Mouse (Mus musculus) forebrain, embryonic 10.5 days (tissue): ENCODE results near the gene Art4. TPM values are rescaled to one million over a fixed set of nuclear protein-coding genes. Genes with fewer than 3 reads are reported as not detected.
A peak's percentile ranks its signal among the peaks of the same experiment; 100 is the strongest.

Experiments used
- DNase-seq: peaks from one replicate; pipeline ENCODE4 v3.0.0-alpha.2; 2017; ENCODE audit warnings: low spot score; ENCODE audit errors: extremely low spot score
- H3K27ac ChIP-seq: fragments of 300-500 bp; sonication (generic); 2 replicates; pipeline ENCODE4 v1.5.1; 2016; ENCODE audit warnings: mild to moderate bottlenecking
- H3K27me3 ChIP-seq: fragments of 300-500 bp; sonication (generic); 2 replicates; pipeline ENCODE4 v1.6.1; 2016; ENCODE audit warnings: mild to moderate bottlenecking; ENCODE audit not compliant: poor library complexity, severe bottlenecking
- H3K36me3 ChIP-seq: fragments of 300-500 bp; sonication (generic); replicated peaks from 2 replicates; pipeline ENCODE4 v1.6.1; 2016; ENCODE audit warnings: mild to moderate bottlenecking, moderate library complexity
- H3K4me1 ChIP-seq: fragments of 300-500 bp; sonication (generic); 2 replicates; pipeline ENCODE4 v1.6.1; 2016
- H3K4me3 ChIP-seq: fragments of 300-500 bp; sonication (generic); 2 replicates; pipeline ENCODE4 v1.5.1; 2016; ENCODE audit warnings: mild to moderate bottlenecking, moderate library complexity
- H3K9me3 ChIP-seq: fragments of 300-500 bp; sonication (generic); 2 replicates; pipeline ENCODE4 v1.6.1; 2016; ENCODE audit warnings: mild to moderate bottlenecking, moderate library complexity
- WGBS: fragments of 180-500 bp; shearing (Covaris S2); methylation state at CpG from one replicate; pipeline ENCODE4 v1.1.7; 2016; 5-methylcytosine and 5-hydroxymethylcytosine counted together
- polyA plus RNA-seq: library from polyadenylated mRNA; unstranded; fragments of >200 nt; fragmentation: Nextera tagmentation; extraction: Ambion mirVana; gene quantifications from 2 replicates; pipeline ENCODE4 v1.2.1, GENCODE M21; 2016

The Art4 gene
- polyA plus RNA-seq, 1 experiment from 2014 or later = 1.5 TPM

DNA sequence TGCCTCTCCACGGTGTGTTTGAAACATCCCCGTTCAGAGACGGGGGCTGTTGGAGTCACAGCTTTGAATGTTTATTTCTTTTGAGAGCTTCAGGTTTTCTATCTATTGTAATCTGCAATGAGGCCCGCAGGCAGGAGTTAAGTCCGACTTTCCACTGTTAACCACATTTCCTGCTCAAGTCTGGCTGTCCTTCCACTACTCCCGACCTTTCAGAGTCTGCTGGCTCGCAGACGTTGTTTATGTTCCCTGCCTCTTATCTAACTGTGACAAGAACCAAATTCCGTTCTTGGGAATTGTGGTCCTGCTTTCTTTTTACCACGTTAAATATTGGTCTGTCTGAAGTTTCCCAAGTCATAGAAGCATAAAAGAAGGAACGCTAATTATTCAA, 334 bp upstream of the Art4 start:
- DNase-seq = no peak
- peaks cover 4% of the 10 kb centered on the region for H3K4me1 ChIP-seq
- H3K27ac ChIP-seq = peak overlapping the region; percentile 56

DNA sequence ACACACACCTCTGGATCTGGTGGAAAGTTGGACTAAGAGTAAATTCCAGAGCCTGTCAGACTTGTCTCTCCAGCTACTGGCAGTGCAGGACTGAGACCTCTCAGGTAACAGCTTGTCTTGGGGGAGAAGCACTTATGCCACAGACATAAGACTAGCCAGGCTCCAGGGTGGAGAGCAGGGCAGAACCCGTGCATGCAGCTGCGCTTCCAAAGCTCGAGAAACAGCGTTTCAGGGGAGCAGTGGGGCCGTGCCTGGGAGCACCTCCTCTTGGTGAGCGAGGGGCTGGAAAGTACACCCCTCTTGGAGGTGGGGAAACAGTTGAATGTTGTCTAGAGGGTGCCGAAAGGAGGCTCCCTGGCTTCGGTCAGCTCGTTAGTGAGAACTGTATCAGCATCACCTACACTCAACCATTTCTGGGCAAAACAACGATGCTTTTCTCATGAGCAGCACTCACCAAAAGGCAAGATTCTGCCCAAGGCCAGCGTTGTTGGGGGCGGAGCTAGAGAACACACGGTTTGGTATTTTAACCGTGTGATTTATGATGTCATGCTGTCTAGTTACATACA, 1.4 kb downstream of the Art4 start:
- DNase-seq = no peak
- Histone ChIP-seq H3K27me3 (no peaks in the 10 kb centered on the region), H3K36me3 (no peaks in the 10 kb centered on the region), H3K27ac (peak overlapping the region; percentile 40; the same call in 1 of the 2 replicates), H3K9me3 (no peaks in the 10 kb centered on the region), H3K4me3 (peak overlapping the region; percentile 22), H3K4me1 (peaks cover 13% of the 10 kb centered on the region)
- WGBS = 75% methylated on average over 14 of the region's 14 CpGs

More for the DNA sequence above, 334 bp upstream of the Art4 start:
- WGBS = 65% methylated on average over 11 of the region's 11 CpGs
- H3K36me3 ChIP-seq = no peaks in the 10 kb centered on the region
- no peaks in the 10 kb centered on the region for H3K9me3 ChIP-seq
- no peak overlapping the region for H3K4me3 ChIP-seq
- H3K27me3 ChIP-seq = no peaks in the 10 kb centered on the region

DNA sequence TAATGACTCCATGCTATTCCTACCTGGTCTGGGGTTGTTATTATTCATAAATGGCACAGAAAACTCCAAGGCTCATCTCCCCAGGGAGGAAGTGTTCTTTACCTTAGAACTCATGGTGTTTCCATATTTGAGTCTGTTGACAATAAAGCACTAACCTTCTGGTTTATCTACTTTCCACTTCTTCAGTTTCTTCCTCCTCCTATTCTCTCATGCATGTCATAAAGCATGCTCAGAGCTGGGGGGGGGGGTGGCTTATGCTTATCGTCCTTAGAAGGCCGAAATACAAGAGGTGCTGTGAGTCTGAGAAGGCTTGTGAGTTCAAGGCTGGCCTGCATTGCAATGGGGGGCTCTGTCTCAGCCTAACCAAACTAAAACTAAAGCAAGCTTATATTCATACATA, 2.4 kb downstream of the Art4 start:
- no peak for DNase-seq
- no peaks in the 10 kb centered on the region for H3K27me3 ChIP-seq
- WGBS = 78% methylated on average over 2 of the region's 2 CpGs
- H3K36me3 ChIP-seq = no peaks in the 10 kb centered on the region
- H3K4me3 ChIP-seq = no peak overlapping the region
- H3K27ac ChIP-seq = no peak overlapping the region
- peaks cover 13% of the 10 kb centered on the region for H3K4me1 ChIP-seq
- H3K9me3 ChIP-seq = no peaks in the 10 kb centered on the region

DNA sequence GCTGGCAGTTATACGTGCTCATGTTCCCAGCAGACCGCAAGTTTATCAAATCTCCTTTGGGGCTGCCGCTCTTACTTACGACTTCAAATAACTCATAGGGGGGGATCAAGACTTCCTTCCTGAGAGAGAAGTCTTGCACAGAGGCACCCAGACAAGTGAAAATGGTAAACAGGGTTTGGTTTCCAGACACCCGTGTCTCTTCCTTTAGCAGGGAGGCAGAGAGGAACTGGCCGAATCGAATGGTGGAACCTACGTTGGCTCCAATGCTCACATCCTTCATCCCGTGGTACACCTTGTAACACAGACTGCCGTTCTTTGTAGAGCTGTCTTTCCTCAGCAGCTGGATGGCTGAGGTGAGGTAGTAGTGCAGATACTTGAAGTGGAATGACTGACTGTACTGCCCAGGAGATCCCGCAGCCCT, 3.2 kb downstream of the Art4 start:
- DNase-seq = no peak
- 96% methylated on average over 11 of the region's 11 CpGs for WGBS
- no peak overlapping the region for H3K27ac ChIP-seq
- H3K4me3 ChIP-seq = no peak overlapping the region
- no peaks in the 10 kb centered on the region for H3K36me3 ChIP-seq
- H3K9me3 ChIP-seq = no peaks in the 10 kb centered on the region
- H3K27me3 ChIP-seq = no peaks in the 10 kb centered on the region
- H3K4me1 ChIP-seq = peaks cover 13% of the 10 kb centered on the region

DNA sequence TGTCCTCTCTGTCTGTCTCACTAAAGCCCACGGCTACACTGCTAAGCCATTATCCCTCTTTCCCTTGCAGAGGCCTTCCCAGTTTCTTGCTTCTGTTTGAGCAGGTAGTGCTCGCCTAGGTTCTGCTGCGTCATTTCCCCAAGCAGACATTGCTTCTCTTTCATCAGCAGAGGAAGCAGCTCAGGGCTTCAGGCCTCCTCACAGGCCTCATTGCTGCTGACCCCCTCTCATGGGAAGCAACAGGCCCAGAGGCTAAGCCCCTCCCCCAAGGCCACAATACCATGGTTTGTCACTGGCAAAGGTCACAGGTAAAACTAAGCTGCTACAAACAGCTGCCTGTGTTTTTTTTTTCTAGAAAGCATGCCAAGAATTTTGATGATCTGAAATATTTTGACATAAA, 4.8 kb downstream of the Art4 start:
- no peak for DNase-seq
- no peaks in the 10 kb centered on the region for H3K36me3 ChIP-seq
- no peak overlapping the region for H3K4me3 ChIP-seq
- H3K27me3 ChIP-seq = no peaks in the 10 kb centered on the region
- WGBS = 58% methylated on average over 3 of the region's 3 CpGs
- H3K9me3 ChIP-seq = no peaks in the 10 kb centered on the region
- peaks cover 13% of the 10 kb centered on the region for H3K4me1 ChIP-seq
- H3K27ac ChIP-seq = peak overlapping the region; percentile 58; the same call in 1 of the 2 replicates

DNA sequence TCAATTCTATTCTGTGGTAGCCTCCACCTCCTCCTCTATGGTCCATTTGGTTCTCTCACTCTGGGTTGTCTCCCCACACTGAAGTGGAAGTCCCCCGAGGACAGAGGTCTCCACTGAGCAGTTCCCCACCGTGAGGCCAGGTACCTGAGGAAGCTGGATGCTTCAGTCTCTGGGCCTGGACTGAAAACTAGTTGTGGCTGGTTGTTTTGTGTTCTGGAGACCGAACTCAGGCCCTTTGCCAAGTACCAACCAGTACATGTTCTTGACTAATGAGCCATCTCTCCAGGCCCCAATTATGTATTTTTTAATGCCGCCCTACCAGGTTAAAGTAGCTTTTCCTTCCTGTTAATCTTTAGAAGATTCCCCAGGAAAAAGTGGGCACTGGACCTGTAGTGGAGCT, 5.2 kb downstream of the Art4 start:
- Histone ChIP-seq H3K4me1 (peaks cover 9% of the 10 kb centered on the region), H3K36me3 (no peaks in the 10 kb centered on the region), H3K27ac (peak overlapping the region; percentile 58; the same call in 1 of the 2 replicates), H3K4me3 (no peak overlapping the region), H3K9me3 (no peaks in the 10 kb centered on the region), H3K27me3 (no peaks in the 10 kb centered on the region)
- WGBS = 81% methylated on average over 4 of the region's 4 CpGs
- DNase-seq = no peak

DNA sequence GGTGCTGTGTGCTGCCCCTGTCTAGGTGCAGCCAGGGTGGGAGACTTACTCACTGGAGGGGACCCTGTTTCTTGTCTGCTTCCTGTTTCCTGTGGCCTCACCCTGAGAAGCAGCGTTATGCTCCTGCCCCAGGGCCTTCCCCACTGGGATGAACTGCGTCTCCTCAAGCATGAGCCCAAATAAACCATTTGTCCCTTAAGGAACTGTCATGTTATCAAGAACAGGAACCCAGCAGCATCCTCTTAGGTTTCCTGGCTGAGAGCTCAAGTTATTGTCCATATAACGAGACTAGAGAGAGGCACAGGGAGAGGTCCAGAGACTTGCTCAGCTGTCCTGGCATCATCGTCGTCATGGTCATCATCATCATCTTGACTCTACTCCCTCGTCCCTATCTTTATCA, 7.3 kb downstream of the Art4 start:
- H3K36me3 ChIP-seq = no peaks in the 10 kb centered on the region
- DNase-seq = no peak
- H3K9me3 ChIP-seq = no peaks in the 10 kb centered on the region
- 84% methylated on average over 6 of the region's 6 CpGs for WGBS
- H3K27ac ChIP-seq = no peak overlapping the region
- no peaks in the 10 kb centered on the region for H3K27me3 ChIP-seq
- H3K4me3 ChIP-seq = no peak overlapping the region
- peaks cover 9% of the 10 kb centered on the region for H3K4me1 ChIP-seq

DNA sequence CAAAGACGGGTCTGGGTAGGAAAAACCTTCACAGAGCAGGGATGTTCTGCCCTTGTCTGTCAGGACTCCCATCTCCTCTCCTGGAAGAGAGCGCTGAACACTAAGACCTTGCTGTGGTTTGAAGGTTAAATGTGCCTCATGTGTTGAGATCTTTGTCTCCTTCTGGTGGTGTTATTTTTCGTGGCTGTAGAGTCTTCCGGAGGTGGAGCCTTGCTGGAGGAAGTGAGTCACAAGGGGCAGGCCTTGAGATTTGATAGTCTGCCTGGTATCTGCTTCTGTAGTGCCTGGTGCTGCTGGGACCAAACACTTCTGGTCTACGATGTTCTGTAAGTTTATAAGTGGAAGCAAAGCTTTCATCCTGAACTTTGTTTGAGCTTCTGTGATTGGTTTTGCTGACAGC, 8.6 kb downstream of the Art4 start:
- Histone ChIP-seq H3K4me3 (no peak overlapping the region), H3K27ac (no peak overlapping the region), H3K27me3 (no peaks in the 10 kb centered on the region), H3K36me3 (no peaks in the 10 kb centered on the region), H3K4me1 (peaks cover 9% of the 10 kb centered on the region), H3K9me3 (no peaks in the 10 kb centered on the region)
- DNase-seq = no peak
- 83% methylated on average over 5 of the region's 5 CpGs for WGBS

DNA sequence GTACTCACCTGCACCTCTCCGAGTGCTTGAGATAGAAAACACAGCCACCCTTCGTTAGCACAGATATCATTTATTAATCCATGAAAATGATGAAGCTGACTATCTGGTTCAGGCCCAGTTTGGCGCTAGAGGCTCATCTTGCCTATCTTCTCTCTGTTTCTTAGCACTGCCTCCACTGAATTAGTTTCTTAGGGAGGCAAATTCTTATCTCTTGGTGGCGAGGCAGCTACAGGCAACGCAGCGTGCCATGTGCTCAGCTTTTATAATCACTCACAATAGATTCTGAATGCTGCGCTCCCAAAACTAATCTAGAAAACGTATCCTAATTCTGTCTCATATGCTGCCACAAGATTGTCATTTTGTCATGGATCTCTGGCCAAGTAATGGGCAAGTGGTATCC, 9.1 kb downstream of the Art4 start:
- no peaks in the 10 kb centered on the region for H3K9me3 ChIP-seq
- H3K4me3 ChIP-seq = no peak overlapping the region
- no peaks in the 10 kb centered on the region for H3K36me3 ChIP-seq
- no peak for DNase-seq
- 91% methylated on average over 8 of the region's 8 CpGs for WGBS
- H3K27me3 ChIP-seq = no peaks in the 10 kb centered on the region
- peaks cover 9% of the 10 kb centered on the region for H3K4me1 ChIP-seq
- H3K27ac ChIP-seq = no peak overlapping the region

DNA sequence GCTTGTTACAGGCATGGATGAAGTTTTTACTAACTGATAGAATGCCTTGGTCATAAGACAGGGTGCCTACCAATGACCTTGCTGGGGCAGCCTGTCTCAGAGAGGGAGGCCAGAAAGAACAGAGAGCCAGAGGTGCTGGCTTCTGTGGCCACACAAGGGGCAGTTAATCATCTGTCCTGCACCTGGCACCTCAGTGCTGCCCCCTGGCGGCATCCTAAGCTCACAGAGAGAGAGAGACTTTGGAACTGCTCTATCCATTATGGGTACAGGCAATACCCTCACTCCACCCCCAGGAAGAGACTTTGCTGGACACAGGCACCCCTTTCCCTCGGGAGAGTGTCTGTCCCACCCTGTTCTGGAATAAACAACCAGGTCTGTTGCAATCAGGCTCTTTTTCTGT, 9.7 kb downstream of the Art4 start:
- no peak overlapping the region for H3K4me3 ChIP-seq
- DNase-seq = peak; percentile 51
- peaks cover 7% of the 10 kb centered on the region for H3K4me1 ChIP-seq
- no peak overlapping the region for H3K27ac ChIP-seq
- H3K36me3 ChIP-seq = no peaks in the 10 kb centered on the region
- H3K27me3 ChIP-seq = no peaks in the 10 kb centered on the region
- 27% methylated on average over 2 of the region's 2 CpGs for WGBS
- H3K9me3 ChIP-seq = no peaks in the 10 kb centered on the region

DNA sequence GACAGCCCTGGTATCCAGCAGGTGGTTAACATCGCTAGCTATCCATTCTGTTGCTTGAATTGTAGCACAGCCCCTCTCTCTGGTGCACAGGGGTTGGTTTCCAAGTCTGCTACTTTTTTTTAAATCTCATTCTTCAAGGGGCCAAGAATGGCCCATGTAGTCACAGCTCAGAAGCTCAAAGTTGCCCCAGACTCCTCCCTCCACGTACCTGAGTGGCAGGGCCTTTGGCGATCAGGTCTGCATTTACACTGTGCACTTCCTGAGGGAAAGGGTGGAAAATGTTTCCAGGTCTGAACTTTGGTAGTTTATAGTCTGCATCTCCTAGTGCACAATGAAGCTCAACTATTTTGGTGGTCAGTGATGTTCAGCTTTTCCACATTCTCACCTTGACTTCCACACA, 10.3 kb downstream of the Art4 start:
- H3K36me3 ChIP-seq = no peaks in the 10 kb centered on the region
- H3K4me3 ChIP-seq = no peak overlapping the region
- H3K27ac ChIP-seq = no peak overlapping the region
- 89% methylated on average over 3 of the region's 3 CpGs for WGBS
- DNase-seq = no peak
- H3K27me3 ChIP-seq = no peaks in the 10 kb centered on the region
- peaks cover 2% of the 10 kb centered on the region for H3K4me1 ChIP-seq
- H3K9me3 ChIP-seq = no peaks in the 10 kb centered on the region

DNA sequence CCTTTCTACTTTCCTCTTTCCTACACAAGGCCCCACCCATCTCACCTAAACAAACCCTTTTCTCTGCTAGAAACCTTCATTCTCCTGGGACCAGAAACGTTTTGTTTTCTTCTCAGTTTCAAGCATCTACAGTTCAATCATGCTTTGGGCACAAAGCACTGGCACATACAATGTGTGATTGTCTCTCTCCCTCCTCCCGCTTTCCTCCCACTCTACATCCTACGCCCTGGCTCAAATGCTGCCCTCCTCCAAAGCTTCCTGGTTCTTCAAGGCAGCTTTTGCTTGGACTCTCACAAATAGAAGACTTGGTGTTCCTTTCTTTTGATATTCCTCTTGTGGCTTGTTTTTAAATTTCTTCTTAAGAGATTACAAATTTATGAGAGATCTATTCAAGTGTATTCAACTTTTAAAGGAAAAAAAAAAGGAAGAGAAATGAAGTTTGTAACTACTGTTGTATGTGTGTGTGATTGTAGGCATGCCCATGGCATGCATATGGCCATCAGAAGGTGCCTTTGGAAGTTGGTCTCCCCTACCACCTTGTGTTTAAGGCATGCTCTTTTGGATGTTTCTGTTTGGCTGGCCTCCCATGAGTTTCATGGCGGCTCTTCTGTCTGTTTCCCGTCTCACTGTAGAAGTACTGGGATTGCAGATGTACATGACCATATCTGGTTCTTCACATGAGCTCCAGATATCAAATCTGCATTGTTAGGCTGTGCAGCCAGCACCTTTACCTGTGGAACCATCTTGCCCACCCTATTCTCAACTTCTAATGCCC, 11.6 kb downstream of the Art4 start:
- no peaks in the 10 kb centered on the region for H3K9me3 ChIP-seq
- 69% methylated on average over 5 of the region's 5 CpGs for WGBS
- H3K4me3 ChIP-seq = no peak overlapping the region

DNA sequence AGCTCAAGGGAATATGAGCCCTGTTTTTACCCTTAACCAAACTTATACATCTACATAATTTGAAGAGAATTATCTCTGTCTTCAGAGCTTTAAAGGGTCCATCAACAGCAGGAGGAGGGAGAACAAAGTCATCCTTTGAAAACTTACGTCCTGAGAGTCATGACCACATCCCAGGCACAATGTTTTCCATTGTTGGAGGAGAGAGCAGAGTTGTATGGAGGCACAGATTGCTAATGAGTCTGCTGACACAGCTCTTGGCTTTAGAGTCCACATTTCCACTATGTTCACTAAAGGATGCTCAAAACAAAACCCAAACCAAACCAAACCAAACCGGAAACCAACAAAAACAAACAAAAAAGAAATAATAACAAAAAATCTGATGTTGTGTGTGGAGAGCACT, 12.6 kb downstream of the Art4 start:
- no peak overlapping the region for H3K27ac ChIP-seq
- H3K9me3 ChIP-seq = no peaks in the 10 kb centered on the region
- no peaks in the 10 kb centered on the region for H3K4me1 ChIP-seq
- no peak for DNase-seq
- H3K27me3 ChIP-seq = no peaks in the 10 kb centered on the region
- no peaks in the 10 kb centered on the region for H3K36me3 ChIP-seq
- H3K4me3 ChIP-seq = no peak overlapping the region
- 70% methylated on average over 2 of the region's 2 CpGs for WGBS

More for the DNA sequence above, 11.6 kb downstream of the Art4 start:
- DNase-seq = no peak
- Histone ChIP-seq H3K27me3 (no peaks in the 10 kb centered on the region), H3K27ac (no peak overlapping the region), H3K36me3 (no peaks in the 10 kb centered on the region), H3K4me1 (no peaks in the 10 kb centered on the region)
